Mouse (Mus musculus) liver, postnatal 0 days (tissue): Measurements from ENCODE around the gene Itsn1. TPM values are rescaled to one million over a fixed set of nuclear protein-coding genes. Genes with fewer than 3 reads are reported as not detected.

Experiments
- ATAC-seq: fragments of 200-750 bp; cut with Nextera tagmentation; 2 replicates; pipeline ENCODE4 v1.8.0; 2017; ENCODE audit warnings: mild to moderate bottlenecking, moderate library complexity
- DNase-seq: peaks from one replicate; pipeline ENCODE4 v3.0.0-alpha.2; 2016
- H3K27ac ChIP-seq: fragments of 300-500 bp; sonication (generic); 2 replicates; pipeline ENCODE4 v1.5.1; 2014; ENCODE audit warnings: antibody characterized with exemption, moderate library complexity, mild to moderate bottlenecking, low read depth
- H3K27me3 ChIP-seq: fragments of 300-500 bp; sonication (generic); 2 replicates; pipeline ENCODE4 v1.6.1; 2014; ENCODE audit warnings: low read length, control low read depth, mixed read lengths; ENCODE audit not compliant: insufficient read depth
- H3K36me3 ChIP-seq: fragments of 300-500 bp; sonication (generic); replicated peaks from 2 replicates; pipeline ENCODE4 v1.6.1; 2014; ENCODE audit warnings: mild to moderate bottlenecking, control low read depth, low read length, moderate library complexity, mixed read lengths; ENCODE audit not compliant: insufficient read depth
- H3K4me1 ChIP-seq: fragments of 300-500 bp; sonication (generic); 2 replicates; pipeline ENCODE4 v1.6.1; 2014; ENCODE audit warnings: antibody characterized with exemption, mild to moderate bottlenecking, control low read depth; ENCODE audit not compliant: insufficient read depth
- H3K4me2 ChIP-seq: fragments of 300-500 bp; sonication (generic); 2 replicates; pipeline ENCODE4 v1.6.1; 2014; ENCODE audit warnings: low read depth, mild to moderate bottlenecking, low read length, moderate library complexity, mixed read lengths
- H3K4me3 ChIP-seq: fragments of 300-500 bp; sonication (generic); 2 replicates; pipeline ENCODE4 v1.5.1; 2014; ENCODE audit warnings: low read depth, low read length
- H3K9ac ChIP-seq: fragments of 300-500 bp; sonication (generic); replicated peaks from 2 replicates; pipeline ENCODE4 v1.6.1; 2014; ENCODE audit warnings: mild to moderate bottlenecking, moderate library complexity
- H3K9me3 ChIP-seq: fragments of 300-500 bp; sonication (generic); 2 replicates; pipeline ENCODE4 v1.6.1; 2016; ENCODE audit warnings: mild to moderate bottlenecking, control low read depth, low read length, mixed read lengths
- CTCF ChIP-seq: sonication (generic); IDR thresholded peaks from 2 replicates; pipeline ENCODE4 v1.5.1; 2016; ENCODE audit warnings: antibody characterized with exemption, low read depth
- EP300 ChIP-seq: IDR thresholded peaks from 2 replicates; pipeline ENCODE4 v1.6.1; 2016; ENCODE audit warnings: antibody characterized with exemption, low read depth, mild to moderate bottlenecking
- WGBS: fragments of 180-500 bp; shearing (Covaris S2); extraction: QIAGEN DNeasy Blood & Tissue Kit; methylation state at CpG from one replicate; pipeline ENCODE4 v1.1.7; 2014; ENCODE audit not compliant: insufficient replicate concordance; 5-methylcytosine and 5-hydroxymethylcytosine counted together
- polyA plus RNA-seq: library from polyadenylated mRNA; unstranded; fragments of >200 nt; fragmentation: Nextera tagmentation; extraction: Ambion mirVana; gene quantifications from 2 replicates; pipeline ENCODE4 v1.2.1, GENCODE M21; 2015

Gene Itsn1
- polyA plus RNA-seq, 1 experiment from 2014 or later: 19.7 TPM

DNA sequence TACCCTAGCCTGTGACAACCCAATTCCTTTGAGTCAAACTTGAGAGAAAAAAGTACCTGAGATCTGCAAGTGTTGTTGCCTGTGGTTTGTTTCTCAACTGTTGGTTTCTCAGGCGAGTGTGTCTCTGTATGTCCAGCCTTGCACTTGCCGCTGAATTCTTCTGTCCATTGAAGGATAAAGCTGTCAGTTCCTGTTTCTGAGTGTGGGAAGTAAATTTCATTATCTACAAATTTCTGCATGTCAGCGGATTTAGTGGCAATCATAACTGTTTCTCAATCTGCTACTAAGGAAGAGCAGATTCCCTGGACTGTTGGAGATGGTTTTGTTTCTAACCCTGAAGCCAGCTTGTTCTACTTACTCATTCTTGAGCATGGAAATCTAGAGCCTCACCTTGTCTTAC is 32.7 kb downstream of the Itsn1 start:
- Histone ChIP-seq H3K4me2 (no peak overlapping the region), H3K27me3 (no peaks in the 10 kb centered on the region), H3K9me3 (no peaks in the 10 kb centered on the region), H3K4me1 (peaks cover 11% of the 10 kb centered on the region), H3K27ac (no peak overlapping the region), H3K36me3 (no peaks in the 10 kb centered on the region), H3K4me3 (no peak overlapping the region), H3K9ac (no peak overlapping the region)
- TF ChIP-seq EP300: no peak
- WGBS: 37% methylated on average over 3 of the region's 3 CpGs
- ATAC-seq (no peak), DNase-seq (no peak)

GRCm38 (mm10) chr16:91762476-91762875 is 33.4 kb downstream of the Itsn1 start:
- no peak overlapping the region for H3K9ac ChIP-seq
- H3K36me3 ChIP-seq: no peaks in the 10 kb centered on the region
- no peaks in the 10 kb centered on the region for H3K9me3 ChIP-seq
- no peaks in the 10 kb centered on the region for H3K27me3 ChIP-seq
- WGBS: 68% methylated on average over 7 of the region's 7 CpGs
- DNase-seq (no peak), ATAC-seq (peak; percentile 68)
- H3K4me1 ChIP-seq: peaks cover 11% of the 10 kb centered on the region
- H3K4me2 ChIP-seq: no peak overlapping the region
- no peak overlapping the region for H3K4me3 ChIP-seq
- H3K27ac ChIP-seq: peak overlapping the region; percentile 67
- TF ChIP-seq EP300 (no peak), CTCF (no peak)

- Histone ChIP-seq H3K36me3 (no peaks in the 10 kb centered on the region), H3K9ac (no peak overlapping the region), H3K27me3 (no peaks in the 10 kb centered on the region), H3K4me3 (no peak overlapping the region), H3K27ac (no peak overlapping the region), H3K9me3 (no peaks in the 10 kb centered on the region), H3K4me1 (peaks cover 11% of the 10 kb centered on the region), H3K4me2 (no peak overlapping the region)
- WGBS: 56% methylated on average over 6 of the region's 6 CpGs
- TF ChIP-seq EP300: no peak
- TF ChIP-seq CTCF: no peak
- DNase-seq: no peak
- ATAC-seq: no peak
Observed at GRCm38 (mm10) chr16:91763975-91764374, 34.9 kb downstream of the Itsn1 start.

DNA sequence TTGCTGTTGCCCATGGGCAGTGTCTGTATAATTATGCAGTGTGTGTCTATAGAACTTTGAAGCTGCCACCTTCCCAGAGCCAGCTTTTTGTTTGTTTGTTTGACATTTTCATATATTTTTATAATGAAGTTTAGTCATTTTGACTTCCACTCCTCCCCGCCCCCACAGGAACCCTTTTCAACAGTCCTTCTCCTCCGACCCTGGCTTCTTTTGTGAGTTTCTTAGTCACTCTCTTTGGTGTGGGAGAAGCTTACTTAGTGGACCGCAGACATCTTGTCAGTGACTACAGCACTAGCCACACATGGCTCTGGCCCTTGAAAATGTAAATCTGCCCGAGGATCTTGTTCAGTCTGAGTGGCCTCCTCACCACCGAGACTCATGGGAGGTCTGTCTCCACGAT is 35.3 kb downstream of the Itsn1 start:
- no peak overlapping the region for H3K4me3 ChIP-seq
- ATAC-seq: no peak
- no peaks in the 10 kb centered on the region for H3K36me3 ChIP-seq
- no peak overlapping the region for H3K27ac ChIP-seq
- no peaks in the 10 kb centered on the region for H3K9me3 ChIP-seq
- WGBS: 68% methylated on average over 6 of the region's 6 CpGs
- no peak for DNase-seq
- TF ChIP-seq EP300 (no peak), CTCF (no peak)
- peaks cover 11% of the 10 kb centered on the region for H3K4me1 ChIP-seq
- H3K4me2 ChIP-seq: no peak overlapping the region
- H3K9ac ChIP-seq: no peak overlapping the region
- H3K27me3 ChIP-seq: no peaks in the 10 kb centered on the region

GRCm38 (mm10) chr16:91765121-91765815 is 36.2 kb downstream of the Itsn1 start:
- 91% methylated on average over 15 of the region's 15 CpGs for WGBS
- H3K9me3 ChIP-seq: no peaks in the 10 kb centered on the region
- no peak overlapping the region for H3K4me2 ChIP-seq
- H3K4me3 ChIP-seq: no peak overlapping the region
- no peak for TF ChIP-seq EP300
- TF ChIP-seq CTCF: no peak
- peaks cover 13% of the 10 kb centered on the region for H3K4me1 ChIP-seq
- no peaks in the 10 kb centered on the region for H3K36me3 ChIP-seq
- DNase-seq (no peak), ATAC-seq (no peak)
- no peaks in the 10 kb centered on the region for H3K27me3 ChIP-seq
- H3K9ac ChIP-seq: no peak overlapping the region
- H3K27ac ChIP-seq: no peak overlapping the region

DNA sequence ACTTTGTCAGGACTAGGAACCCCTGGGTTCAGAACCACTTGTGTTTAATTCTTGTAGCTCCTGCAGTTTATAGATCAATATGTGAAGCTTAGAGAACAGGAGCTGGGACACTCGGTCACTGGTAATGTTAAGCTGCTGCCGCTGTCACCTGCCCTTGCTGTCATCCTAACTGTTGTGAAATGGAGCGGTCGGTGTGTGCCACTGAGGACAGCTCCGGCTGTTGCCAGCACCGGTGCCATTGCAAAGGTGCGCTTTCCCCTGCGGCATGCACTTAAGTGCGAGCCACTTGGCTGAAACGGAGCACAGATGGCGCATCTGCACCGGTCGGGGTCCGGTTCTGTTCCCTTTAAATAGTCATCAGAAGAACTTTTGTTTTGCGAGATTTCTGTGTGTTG is 36.7 kb downstream of the Itsn1 start:
- peak; percentile 66 for ATAC-seq
- no peaks in the 10 kb centered on the region for H3K9me3 ChIP-seq
- TF ChIP-seq CTCF (no peak), EP300 (no peak)
- H3K27me3 ChIP-seq: no peaks in the 10 kb centered on the region
- H3K9ac ChIP-seq: no peak overlapping the region
- DNase-seq: no peak
- no peak overlapping the region for H3K4me3 ChIP-seq
- 80% methylated on average over 15 of the region's 15 CpGs for WGBS
- H3K4me2 ChIP-seq: no peak overlapping the region
- H3K36me3 ChIP-seq: no peaks in the 10 kb centered on the region
- H3K27ac ChIP-seq: no peak overlapping the region
- peaks cover 13% of the 10 kb centered on the region for H3K4me1 ChIP-seq

- H3K27ac ChIP-seq: no peak overlapping the region
- H3K4me2 ChIP-seq: no peak overlapping the region
- peaks cover 15% of the 10 kb centered on the region for H3K4me1 ChIP-seq
- 72% methylated on average over 11 of the region's 11 CpGs for WGBS
- H3K9ac ChIP-seq: no peak overlapping the region
- H3K4me3 ChIP-seq: no peak overlapping the region
- no peaks in the 10 kb centered on the region for H3K27me3 ChIP-seq
- ATAC-seq (no peak), DNase-seq (no peak)
- no peaks in the 10 kb centered on the region for H3K9me3 ChIP-seq
- no peaks in the 10 kb centered on the region for H3K36me3 ChIP-seq
- no peak for TF ChIP-seq CTCF
- no peak for TF ChIP-seq EP300
Observed at GRCm38 (mm10) chr16:91767165-91767701, 38.2 kb downstream of the Itsn1 start.
